Mouse (Mus musculus): ENCODE data around the gene Kdsr. TPM values are rescaled to one million over a fixed set of nuclear protein-coding genes. Genes with fewer than 3 reads are reported as not detected.

The Kdsr gene
- polyA plus RNA-seq, 1 experiment from 2014 or later = 18.1 TPM

GRCm38 (mm10) chr1:106768773-106769172, 9.2 kb upstream of the Kdsr start:
- Histone ChIP-seq H3K9ac (replicated peaks; ENCODE audit: low read length) (no peak overlapping the region), H3K36me3 (ENCODE audit: control insufficient read depth, insufficient read depth, low read length) (peaks cover 58% of the 10 kb centered on the region), H3K9me3 (ENCODE audit: control insufficient read depth, low read length) (no peaks in the 10 kb centered on the region), H3K27ac (replicated peaks; ENCODE audit: low read depth, low read length) (no peak overlapping the region), H3K4me2 (ENCODE audit: low read length) (no peak overlapping the region), H3K27me3 (ENCODE audit: control insufficient read depth, insufficient read depth, low read length) (no peaks in the 10 kb centered on the region), H3K4me3 (replicated peaks; ENCODE audit: low read depth, low read length) (no peak overlapping the region), H3K4me1 (ENCODE audit: control insufficient read depth, insufficient read depth, low read length) (no peaks in the 10 kb centered on the region)
- ATAC-seq (ENCODE audit: low FRiP score, low TSS enrichment) (no peak), DNase-seq (no peak)

DNA sequence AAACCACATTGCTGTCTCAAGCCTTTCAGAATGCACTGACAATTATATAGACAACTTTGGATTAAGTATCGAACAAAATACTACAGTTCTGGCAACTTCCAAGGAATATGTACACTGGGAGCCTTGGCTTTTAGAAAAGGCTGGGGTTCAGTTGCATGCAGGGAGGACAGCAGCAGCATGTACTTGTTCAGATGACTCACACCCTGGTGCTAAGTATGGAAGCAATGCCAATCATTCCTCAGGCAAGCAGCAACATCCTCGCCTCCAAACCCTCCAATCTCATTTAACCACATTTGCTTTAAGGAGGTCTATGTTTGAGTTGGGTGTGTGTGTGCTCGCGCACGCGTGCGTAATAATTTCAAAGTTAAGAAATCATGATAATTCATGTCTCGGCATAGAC, 6.2 kb upstream of the Kdsr start:
- Histone ChIP-seq H3K27ac (replicated peaks; ENCODE audit: low read depth, low read length) (no peak overlapping the region), H3K9me3 (ENCODE audit: control insufficient read depth, low read length) (no peaks in the 10 kb centered on the region), H3K4me2 (ENCODE audit: low read length) (no peak overlapping the region), H3K9ac (replicated peaks; ENCODE audit: low read length) (no peak overlapping the region), H3K27me3 (ENCODE audit: control insufficient read depth, insufficient read depth, low read length) (no peaks in the 10 kb centered on the region), H3K36me3 (ENCODE audit: control insufficient read depth, insufficient read depth, low read length) (peaks cover 45% of the 10 kb centered on the region), H3K4me3 (replicated peaks; ENCODE audit: low read depth, low read length) (no peak overlapping the region), H3K4me1 (ENCODE audit: control insufficient read depth, insufficient read depth, low read length) (no peaks in the 10 kb centered on the region)
- ATAC-seq (ENCODE audit: low FRiP score, low TSS enrichment) (no peak), DNase-seq (no peak)
- 97% methylated on average over 8 of the region's 8 CpGs for WGBS

- H3K4me3 ChIP-seq (replicated peaks; ENCODE audit: low read depth, low read length) = no peak overlapping the region
- DNase-seq (no peak), ATAC-seq (ENCODE audit: low FRiP score, low TSS enrichment) (no peak)
- no peak overlapping the region for H3K9ac ChIP-seq (replicated peaks; ENCODE audit: low read length)
- H3K4me2 ChIP-seq (ENCODE audit: low read length) = no peak overlapping the region
- H3K9me3 ChIP-seq (ENCODE audit: control insufficient read depth, low read length) = no peaks in the 10 kb centered on the region
- no peaks in the 10 kb centered on the region for H3K4me1 ChIP-seq (ENCODE audit: control insufficient read depth, insufficient read depth, low read length)
- peaks cover 38% of the 10 kb centered on the region for H3K36me3 ChIP-seq (ENCODE audit: control insufficient read depth, insufficient read depth, low read length)
- WGBS = 92% methylated on average over 2 of the region's 2 CpGs
- no peaks in the 10 kb centered on the region for H3K27me3 ChIP-seq (ENCODE audit: control insufficient read depth, insufficient read depth, low read length)
- no peak overlapping the region for H3K27ac ChIP-seq (replicated peaks; ENCODE audit: low read depth, low read length)
Observed at GRCm38 (mm10) chr1:106764846-106765245, 5.3 kb upstream of the Kdsr start.

- WGBS = 94% methylated on average over 3 of the region's 3 CpGs
- no peak overlapping the region for H3K9ac ChIP-seq (replicated peaks; ENCODE audit: low read length)
- ATAC-seq (ENCODE audit: low FRiP score, low TSS enrichment) = no peak
- H3K27me3 ChIP-seq (ENCODE audit: control insufficient read depth, insufficient read depth, low read length) = no peaks in the 10 kb centered on the region
- no peaks in the 10 kb centered on the region for H3K9me3 ChIP-seq (ENCODE audit: control insufficient read depth, low read length)
- peaks cover 38% of the 10 kb centered on the region for H3K36me3 ChIP-seq (ENCODE audit: control insufficient read depth, insufficient read depth, low read length)
- no peaks in the 10 kb centered on the region for H3K4me1 ChIP-seq (ENCODE audit: control insufficient read depth, insufficient read depth, low read length)
- H3K4me2 ChIP-seq (ENCODE audit: low read length) = no peak overlapping the region
- H3K27ac ChIP-seq (replicated peaks; ENCODE audit: low read depth, low read length) = no peak overlapping the region
- no peak for DNase-seq
- H3K4me3 ChIP-seq (replicated peaks; ENCODE audit: low read depth, low read length) = no peak overlapping the region
Observed at GRCm38 (mm10) chr1:106764281-106764680, 4.8 kb upstream of the Kdsr start.

GRCm38 (mm10) chr1:106760750-106761149, 1.2 kb upstream of the Kdsr start:
- H3K4me3 ChIP-seq (replicated peaks; ENCODE audit: low read depth, low read length) = no peak overlapping the region
- ATAC-seq (ENCODE audit: low FRiP score, low TSS enrichment) = no peak
- H3K27me3 ChIP-seq (ENCODE audit: control insufficient read depth, insufficient read depth, low read length) = no peaks in the 10 kb centered on the region
- no peak for DNase-seq
- H3K4me2 ChIP-seq (ENCODE audit: low read length) = peak overlapping the region; percentile 97
- peaks cover 15% of the 10 kb centered on the region; the same call in 1 of the 2 replicates for H3K36me3 ChIP-seq (ENCODE audit: control insufficient read depth, insufficient read depth, low read length)
- no peak overlapping the region for H3K27ac ChIP-seq (replicated peaks; ENCODE audit: low read depth, low read length)
- H3K9me3 ChIP-seq (ENCODE audit: control insufficient read depth, low read length) = no peaks in the 10 kb centered on the region
- H3K4me1 ChIP-seq (ENCODE audit: control insufficient read depth, insufficient read depth, low read length) = peaks cover 11% of the 10 kb centered on the region
- WGBS = 88% methylated on average over 3 of the region's 3 CpGs
- H3K9ac ChIP-seq (replicated peaks; ENCODE audit: low read length) = no peak overlapping the region

- WGBS = 4% methylated on average over 34 of the region's 34 CpGs
- peak overlapping the region; percentile 83 for H3K27ac ChIP-seq (replicated peaks; ENCODE audit: low read depth, low read length)
Observed at GRCm38 (mm10) chr1:106758734-106759571, 574 bp downstream of the Kdsr start.

DNA sequence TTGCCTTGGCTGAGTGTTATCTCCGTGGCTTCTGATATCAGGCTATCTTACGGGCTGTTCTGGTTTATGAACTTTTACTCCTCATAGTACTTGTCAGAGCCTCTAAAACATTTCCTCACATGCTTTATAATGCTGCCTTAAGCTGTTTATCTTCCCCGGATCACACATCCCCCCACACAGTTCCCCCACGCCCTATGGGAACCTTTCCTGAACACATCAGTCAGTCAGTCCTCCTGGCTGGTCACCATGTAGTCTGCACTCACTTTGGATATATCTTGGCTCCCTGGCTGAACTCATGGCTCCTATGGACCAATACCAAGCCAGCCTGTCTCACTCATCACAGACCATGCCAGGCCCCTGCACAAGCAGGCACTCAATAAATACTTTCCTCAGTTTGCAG, 2.9 kb downstream of the Kdsr start:
- Histone ChIP-seq H3K27me3 (ENCODE audit: control insufficient read depth, insufficient read depth, low read length) (no peaks in the 10 kb centered on the region), H3K27ac (replicated peaks; ENCODE audit: low read depth, low read length) (no peak overlapping the region), H3K4me3 (replicated peaks; ENCODE audit: low read depth, low read length) (no peak overlapping the region), H3K36me3 (ENCODE audit: control insufficient read depth, insufficient read depth, low read length) (peaks cover 14% of the 10 kb centered on the region; the same call in 1 of the 2 replicates), H3K4me1 (ENCODE audit: control insufficient read depth, insufficient read depth, low read length) (peaks cover 11% of the 10 kb centered on the region), H3K4me2 (ENCODE audit: low read length) (no peak overlapping the region), H3K9me3 (ENCODE audit: control insufficient read depth, low read length) (no peaks in the 10 kb centered on the region), H3K9ac (replicated peaks; ENCODE audit: low read length) (no peak overlapping the region)
- DNase-seq = no peak
- WGBS = 91% methylated on average over 4 of the region's 4 CpGs
- ATAC-seq (ENCODE audit: low FRiP score, low TSS enrichment) = no peak

More at GRCm38 (mm10) chr1:106758734-106759571, 574 bp downstream of the Kdsr start:
- peak overlapping the region; percentile 72 for H3K4me3 ChIP-seq (replicated peaks; ENCODE audit: low read depth, low read length)
- ATAC-seq (ENCODE audit: low FRiP score, low TSS enrichment) (peak; percentile 35), DNase-seq (peak; percentile 30)
- peak overlapping the region; percentile 73 for H3K9ac ChIP-seq (replicated peaks; ENCODE audit: low read length)
- H3K4me1 ChIP-seq (ENCODE audit: control insufficient read depth, insufficient read depth, low read length) = peaks cover 11% of the 10 kb centered on the region
- peaks cover 8% of the 10 kb centered on the region; the same call in 1 of the 2 replicates for H3K36me3 ChIP-seq (ENCODE audit: control insufficient read depth, insufficient read depth, low read length)
- H3K9me3 ChIP-seq (ENCODE audit: control insufficient read depth, low read length) = no peaks in the 10 kb centered on the region
- H3K4me2 ChIP-seq (ENCODE audit: low read length) = peak overlapping the region; percentile 97
- no peaks in the 10 kb centered on the region for H3K27me3 ChIP-seq (ENCODE audit: control insufficient read depth, insufficient read depth, low read length)

GRCm38 (mm10) chr1:106752013-106752412, 7.5 kb downstream of the Kdsr start:
- Histone ChIP-seq H3K27me3 (ENCODE audit: control insufficient read depth, insufficient read depth, low read length) (no peaks in the 10 kb centered on the region), H3K27ac (replicated peaks; ENCODE audit: low read depth, low read length) (no peak overlapping the region), H3K4me2 (ENCODE audit: low read length) (no peak overlapping the region), H3K4me3 (replicated peaks; ENCODE audit: low read depth, low read length) (no peak overlapping the region), H3K9ac (replicated peaks; ENCODE audit: low read length) (no peak overlapping the region), H3K36me3 (ENCODE audit: control insufficient read depth, insufficient read depth, low read length) (peaks cover 33% of the 10 kb centered on the region), H3K4me1 (ENCODE audit: control insufficient read depth, insufficient read depth, low read length) (no peaks in the 10 kb centered on the region), H3K9me3 (ENCODE audit: control insufficient read depth, low read length) (no peaks in the 10 kb centered on the region)
- ATAC-seq (ENCODE audit: low FRiP score, low TSS enrichment) (no peak), DNase-seq (no peak)
- 95% methylated on average over 5 of the region's 5 CpGs for WGBS

- Histone ChIP-seq H3K4me1 (ENCODE audit: control insufficient read depth, insufficient read depth, low read length) (no peaks in the 10 kb centered on the region), H3K4me3 (replicated peaks; ENCODE audit: low read depth, low read length) (no peak overlapping the region), H3K9me3 (ENCODE audit: control insufficient read depth, low read length) (no peaks in the 10 kb centered on the region), H3K27ac (replicated peaks; ENCODE audit: low read depth, low read length) (no peak overlapping the region), H3K27me3 (ENCODE audit: control insufficient read depth, insufficient read depth, low read length) (no peaks in the 10 kb centered on the region), H3K4me2 (ENCODE audit: low read length) (no peak overlapping the region), H3K36me3 (ENCODE audit: control insufficient read depth, insufficient read depth, low read length) (peaks cover 43% of the 10 kb centered on the region), H3K9ac (replicated peaks; ENCODE audit: low read length) (no peak overlapping the region)
- no peak for DNase-seq
- no peak for ATAC-seq (ENCODE audit: low FRiP score, low TSS enrichment)
- 93% methylated on average over 1 of the region's 1 CpGs for WGBS
Observed at GRCm38 (mm10) chr1:106750656-106751055, 8.9 kb downstream of the Kdsr start.

All from midbrain, embryonic 14.5 days (tissue).